Mouse (Mus musculus) gastrocnemius, postnatal 10 days (tissue): ENCODE results near the gene Ccdc153. TPM values are rescaled to one million over a fixed set of nuclear protein-coding genes. Genes with fewer than 3 reads are reported as not detected.
A peak's percentile ranks its signal among the peaks of the same experiment; 100 is the strongest.

ENCODE experiments used
- DNase-seq: peaks from one replicate; pipeline ENCODE4 v3.0.0; 2021; ENCODE audit warnings: mixed read lengths
- long read RNA-seq, 2 experiments: library from polyadenylated mRNA; stranded (forward); transcript quantifications; one replicate each; pipeline ENCODE4 v2.0.0; 2021
- total RNA-seq, 2 experiments: library from RNA; stranded (reverse); gene quantifications; 2 replicates each; pipeline ENCODE4 v1.2.3; 2021

The Ccdc153 gene
- not detected for total RNA-seq
- long read RNA-seq, experiment 1: 0 reads
- long read RNA-seq, experiment 2: 0 reads

GRCm38 (mm10) chr9:44240399-44240798, at the start of gene Ccdc153:
Gene Ccdc153 (plus strand): TSS chr9:44240676.
- no peak for DNase-seq

- DNase-seq: no peak
Observed at GRCm38 (mm10) chr9:44191166-44191565, 49.3 kb upstream of the Ccdc153 start.

- no peak for DNase-seq
Observed at GRCm38 (mm10) chr9:44192312-44192711, 48.2 kb upstream of the Ccdc153 start.

- no peak for DNase-seq
Observed at GRCm38 (mm10) chr9:44192794-44193193, 47.7 kb upstream of the Ccdc153 start.

GRCm38 (mm10) chr9:44194000-44194399, 46.5 kb upstream of the Ccdc153 start:
- DNase-seq: no peak

GRCm38 (mm10) chr9:44196354-44196753, 44.1 kb upstream of the Ccdc153 start:
- no peak for DNase-seq

GRCm38 (mm10) chr9:44199166-44199565, 41.3 kb upstream of the Ccdc153 start:
- DNase-seq: no peak

GRCm38 (mm10) chr9:44199580-44199979, 40.9 kb upstream of the Ccdc153 start:
- DNase-seq: no peak

GRCm38 (mm10) chr9:44200458-44200857, 40.0 kb upstream of the Ccdc153 start:
- no peak for DNase-seq

- no peak for DNase-seq
Observed at GRCm38 (mm10) chr9:44207840-44208239, 32.6 kb upstream of the Ccdc153 start.

- no peak for DNase-seq
Observed at GRCm38 (mm10) chr9:44209416-44209815, 31.1 kb upstream of the Ccdc153 start.

GRCm38 (mm10) chr9:44212406-44212805, 28.1 kb upstream of the Ccdc153 start:
- DNase-seq: no peak

GRCm38 (mm10) chr9:44213538-44213937, 26.9 kb upstream of the Ccdc153 start:
- DNase-seq: no peak

GRCm38 (mm10) chr9:44225993-44226392, 14.5 kb upstream of the Ccdc153 start:
- DNase-seq: no peak

GRCm38 (mm10) chr9:44231609-44232008, 8.9 kb upstream of the Ccdc153 start:
- DNase-seq: no peak

- DNase-seq: no peak
Observed at GRCm38 (mm10) chr9:44233021-44233801, 7.3 kb upstream of the Ccdc153 start.

- DNase-seq: peak; percentile 97
Observed at GRCm38 (mm10) chr9:44233802-44234478, 6.5 kb upstream of the Ccdc153 start, which contains the start of gene Cbl. Gene Cbl (minus strand): TSS chr9:44234049.

GRCm38 (mm10) chr9:44234479-44235427, 5.7 kb upstream of the Ccdc153 start:
- peak; percentile 40 for DNase-seq

- DNase-seq: no peak
Observed at GRCm38 (mm10) chr9:44236601-44237000, 3.9 kb upstream of the Ccdc153 start.

GRCm38 (mm10) chr9:44237128-44237527, 3.3 kb upstream of the Ccdc153 start:
- DNase-seq: no peak

GRCm38 (mm10) chr9:44238501-44239190, 1.8 kb upstream of the Ccdc153 start:
- DNase-seq: no peak

- peak; percentile 51 for DNase-seq
Observed at GRCm38 (mm10) chr9:44239447-44239846, 1.0 kb upstream of the Ccdc153 start.
